Mouse (Mus musculus) G1E (cell line): ENCODE measurements around the gene Ppp3ca.

Source experiments
- CTCF ChIP-seq: IDR thresholded peaks from 2 replicates; pipeline ENCODE4 v1.5.1; 2012; ENCODE audit warnings: low read depth, low read length, inconsistent platforms, mixed read lengths
- GATA1 ChIP-seq: IDR thresholded peaks from 2 replicates; pipeline ENCODE4 v1.6.1; 2012; ENCODE audit warnings: borderline replicate concordance, low read length, inconsistent platforms, mixed read lengths
- GATA2 ChIP-seq: IDR thresholded peaks from 2 replicates; pipeline ENCODE4 v1.6.1; 2012; ENCODE audit warnings: low read depth, low read length, inconsistent platforms, borderline replicate concordance

DNA sequence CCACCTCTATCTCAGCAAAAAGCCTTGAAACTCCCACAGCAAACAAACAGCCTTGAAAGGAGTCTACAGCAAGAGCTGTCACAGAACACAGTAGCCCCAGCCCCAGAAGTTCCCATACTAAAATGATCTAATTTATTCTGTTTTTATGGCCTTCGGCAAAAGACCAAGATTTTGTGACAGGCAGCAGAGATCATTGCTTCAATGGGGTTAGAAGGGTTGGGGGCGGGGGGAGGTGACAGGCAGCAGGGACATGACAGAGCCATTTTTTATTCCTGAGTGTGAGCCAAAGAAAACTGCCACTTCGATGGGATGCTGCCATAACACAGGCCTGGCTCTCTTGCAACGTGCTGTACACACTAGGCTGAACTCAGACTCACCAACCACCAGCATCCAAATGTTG, 275.6 kb downstream of the Ppp3ca start:
- TF ChIP-seq GATA1 (no peak), GATA2 (no peak), CTCF (no peak)
